Mouse (Mus musculus) central nervous system, embryonic 14 days (tissue): ENCODE data around the gene Tm9sf4. TPM values are rescaled to one million over a fixed set of nuclear protein-coding genes. Genes with fewer than 3 reads are reported as not detected.

ENCODE experiments used
- polyA plus RNA-seq: library from polyadenylated mRNA; depleted of rRNA; stranded (reverse); fragments of >200 nt; gene quantifications from 2 replicates; pipeline ENCODE4 v1.2.3, GENCODE M21; 2012; rRNA removed

Gene Tm9sf4
- 56.4 and 64.6 TPM in 2 replicates for polyA plus RNA-seq

DNA sequence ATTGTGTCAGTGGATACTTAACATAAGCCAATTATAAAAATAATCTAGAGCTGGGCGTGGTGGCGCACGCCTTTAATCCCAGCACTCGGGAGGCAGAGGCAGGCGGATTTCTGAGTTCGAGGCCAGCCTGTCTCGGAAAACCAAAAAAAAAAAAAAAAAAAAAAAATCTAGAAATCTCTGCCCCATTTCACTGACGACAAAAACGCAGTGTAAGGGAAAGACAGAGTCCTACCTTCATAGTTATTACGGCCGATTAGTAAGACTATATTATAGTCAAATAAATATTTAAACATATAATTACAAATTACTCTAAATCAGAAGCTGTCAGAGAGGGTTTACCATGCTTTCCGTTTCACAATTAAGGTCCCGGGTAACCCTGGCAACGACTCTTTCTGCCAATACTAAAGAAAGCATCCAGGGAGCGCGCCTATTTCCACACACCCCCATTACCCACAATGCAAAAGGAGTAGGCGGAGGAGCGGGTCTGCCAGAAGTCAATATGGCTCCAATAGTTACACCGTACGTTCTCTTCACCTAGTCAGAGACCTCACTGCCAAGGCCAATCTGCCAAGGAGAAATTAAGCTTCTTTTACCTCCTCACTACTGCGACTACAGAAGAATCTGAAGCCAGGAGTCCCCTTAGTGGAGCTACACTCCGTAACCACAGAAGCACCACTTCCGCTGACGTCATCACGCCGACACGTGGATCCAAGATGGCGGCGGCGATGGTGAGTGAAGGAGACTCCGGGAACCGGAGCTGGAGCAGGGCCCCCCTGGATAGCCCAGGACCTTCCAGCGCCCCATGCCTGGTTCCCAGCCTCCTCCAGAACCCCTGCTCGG is at the start of gene Tm9sf4:
Gene Tm9sf4, plus strand, starts transcription at position 460 of the 840 bp plus-strand sequence.

DNA sequence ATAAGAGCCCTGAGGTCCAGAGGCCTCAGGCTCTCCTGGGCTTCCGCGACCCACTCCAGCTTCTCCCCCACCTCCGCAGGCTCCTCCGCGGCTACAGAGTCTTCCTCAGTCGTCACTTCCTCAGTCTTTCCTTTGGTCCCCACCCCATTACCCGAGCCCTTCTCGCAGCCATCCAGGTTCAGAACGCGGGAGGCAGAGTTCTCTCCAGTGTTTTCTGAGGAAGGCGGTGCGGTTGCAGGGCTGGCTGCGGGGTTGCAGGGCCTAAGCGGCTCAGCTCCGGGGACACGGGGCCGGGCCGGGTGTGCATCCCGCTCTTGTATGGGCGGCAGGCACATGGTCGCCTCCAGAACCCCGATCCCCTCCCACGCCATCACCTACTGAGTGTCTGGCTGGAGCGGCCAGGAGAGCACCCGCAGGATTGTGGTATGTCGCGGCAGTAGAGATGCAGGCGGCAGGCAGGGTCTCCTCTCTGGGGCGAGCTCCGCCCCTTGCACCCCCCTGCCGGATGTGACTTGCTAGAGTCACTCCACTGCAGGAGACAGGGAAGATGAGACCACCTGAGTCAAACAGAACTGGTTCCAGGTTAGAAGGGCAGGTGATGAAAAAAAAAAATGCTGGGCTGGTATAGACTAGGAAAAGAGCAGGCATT is 64.0 kb downstream of the Tm9sf4 start, which contains the start of gene Tspyl3:
Gene Tspyl3, minus strand, starts transcription at position 496 of the 649 bp plus-strand sequence.

DNA sequence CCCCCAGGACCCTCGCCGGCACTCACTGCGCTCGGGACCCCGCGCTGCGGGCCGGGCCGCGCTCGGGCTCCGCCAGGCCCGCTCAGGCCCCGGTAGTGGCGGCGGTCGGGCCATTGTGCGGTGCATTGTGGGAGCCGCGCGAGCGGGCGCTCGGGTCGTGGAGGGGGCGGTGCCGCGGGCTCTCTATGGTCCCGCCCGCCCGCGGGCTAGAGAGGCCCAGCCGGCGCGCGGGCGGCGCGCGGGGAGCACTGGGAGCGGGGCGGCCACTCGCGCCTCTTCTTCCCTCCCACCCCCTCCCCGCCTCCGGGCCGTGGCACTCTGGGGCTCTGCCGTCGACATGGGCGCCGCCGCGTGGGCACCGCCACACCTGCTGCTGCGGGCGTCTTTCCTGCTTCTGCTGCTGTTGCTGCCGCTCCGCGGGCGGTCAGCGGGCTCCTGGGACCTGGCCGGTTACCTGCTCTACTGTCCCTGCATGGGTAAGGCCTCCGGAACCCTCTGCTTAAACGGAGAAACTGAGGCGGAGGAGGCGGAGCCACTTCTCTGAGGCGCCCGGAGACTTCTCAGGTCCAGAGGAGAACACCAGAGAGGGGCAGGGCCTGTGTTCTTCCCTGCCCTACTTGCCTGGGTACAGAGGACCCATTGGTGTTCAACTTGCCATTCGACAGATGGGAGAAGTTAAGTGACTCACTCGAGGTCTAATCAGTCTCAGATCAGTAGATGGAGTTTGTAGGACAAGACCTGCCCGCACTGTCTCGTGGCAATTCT is 80.3 kb downstream of the Tm9sf4 start, which contains the start of the genes Plagl2 and Pofut1:
Gene Plagl2, minus strand, starts transcription at position 177 of the 765 bp plus-strand sequence.
Gene Pofut1, plus strand, starts transcription at position 284 of the 765 bp plus-strand sequence.

Other genes with a start within 250 kb of the Tm9sf4 start
- gene Mylk2, start 250.0 kb upstream of the Tm9sf4 start, polyA plus RNA-seq, result 0.13 TPM in 1 of 2 replicates, not detected in the other
- gene Foxs1, start 228.1 kb upstream of the Tm9sf4 start, polyA plus RNA-seq, result 3.0 and 3.1 TPM in 2 replicates
- gene Dusp15, start 209.6 kb upstream of the Tm9sf4 start, polyA plus RNA-seq, result 19.2 and 19.9 TPM in 2 replicates
- 4.9 and 5.0 TPM in 2 replicates for gene Ttll9, start 198.8 kb upstream of the Tm9sf4 start, polyA plus RNA-seq
- gene Pdrg1, start 145.9 kb upstream of the Tm9sf4 start, polyA plus RNA-seq, result 134 and 148 TPM in 2 replicates
- 9.0 and 10.0 TPM in 2 replicates for gene Xkr7, start 129.5 kb upstream of the Tm9sf4 start, polyA plus RNA-seq
- 8.8 and 9.1 TPM in 2 replicates for gene Ccm2l, start 95.3 kb upstream of the Tm9sf4 start, polyA plus RNA-seq
- 2.2 and 3.8 TPM in 2 replicates for gene Hck, start 52.8 kb upstream of the Tm9sf4 start, polyA plus RNA-seq
- 22.8 and 24.6 TPM in 2 replicates for gene Tspyl3, start 64.1 kb downstream of the Tm9sf4 start, polyA plus RNA-seq
- gene Plagl2, start 80.1 kb downstream of the Tm9sf4 start, polyA plus RNA-seq, result 12.5 and 12.6 TPM in 2 replicates
- 21.9 and 22.8 TPM in 2 replicates for gene Pofut1, start 80.2 kb downstream of the Tm9sf4 start, polyA plus RNA-seq
- gene Kif3b, start 130.1 kb downstream of the Tm9sf4 start, polyA plus RNA-seq, result 30.4 and 31.1 TPM in 2 replicates
- 29.3 and 30.0 TPM in 2 replicates for gene Asxl1, start 184.5 kb downstream of the Tm9sf4 start, polyA plus RNA-seq